Mouse (Mus musculus): ENCODE measurements around the gene Olfr549. TPM values are rescaled to one million over a fixed set of nuclear protein-coding genes. Genes with fewer than 3 reads are reported as not detected.
A peak's percentile ranks its signal among the peaks of the same experiment; 100 is the strongest.

Olfr549 gene
- polyA plus RNA-seq (2012; rRNA removed): not detected in 2 replicates

DNA sequence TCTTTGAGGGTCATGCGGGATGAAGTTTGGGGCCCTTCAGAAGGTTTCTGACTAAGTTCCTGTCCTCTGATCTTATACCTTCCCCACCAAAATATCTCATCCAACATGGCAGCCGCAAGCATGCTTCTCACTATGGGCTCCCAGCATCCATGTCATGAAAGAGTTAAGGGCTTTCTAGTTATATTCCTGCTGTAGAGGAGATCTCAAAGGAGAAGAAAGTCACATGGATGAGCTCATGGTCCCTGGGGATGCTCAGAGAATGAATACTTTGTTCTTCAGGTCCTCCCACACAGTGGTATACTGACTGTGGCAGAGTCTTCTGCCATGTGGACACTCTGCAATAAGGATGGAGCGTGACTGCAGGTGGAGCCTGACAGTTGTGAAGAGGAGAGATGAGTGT, at the start of gene Olfr549:
TSS of gene Olfr549 (plus strand) at position 301 of the 400 bp plus-strand sequence.
- no peaks in the 10 kb centered on the region for H3K4me1 ChIP-seq (ENCODE audit: control insufficient read depth, insufficient read depth, low read length)
- H3K4me3 ChIP-seq (replicated peaks; ENCODE audit: extremely low read depth, low read depth, low read length): no peak within 1 kb of the TSS
- DNase-seq: no peak
- TF ChIP-seq CTCF (IDR thresholded peaks at IDR 0.05; ENCODE audit: insufficient read depth, low read length) (no peak), POLR2A (IDR thresholded peaks at IDR 0.05; ENCODE audit: borderline replicate concordance, extremely low read depth, low read depth, low read length) (no peak)
- WGBS: 86% methylated on average over 3 of the region's 3 CpGs

DNA sequence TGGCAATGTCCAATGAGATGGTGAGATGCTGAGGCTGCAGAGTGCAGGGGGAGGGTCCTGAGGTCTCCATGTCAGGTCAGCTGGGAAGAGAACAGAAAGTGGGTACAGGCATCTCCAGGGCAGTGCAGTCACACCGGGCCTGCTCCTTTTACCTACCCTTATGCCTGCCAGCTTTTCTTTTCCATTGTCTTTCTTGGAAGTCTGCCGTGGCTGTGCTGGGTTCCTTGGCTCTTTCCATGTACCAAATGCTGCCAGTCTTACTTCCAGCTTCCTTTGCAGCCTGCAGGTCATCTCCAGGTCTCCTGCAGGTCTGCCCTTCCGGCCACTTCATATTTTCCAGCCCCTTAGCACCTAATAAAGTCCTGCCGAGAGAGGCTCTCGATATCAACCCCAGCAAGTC, 47.7 kb upstream of the Olfr549 start:
- Histone ChIP-seq H3K4me3 (replicated peaks; ENCODE audit: extremely low read depth, low read depth, low read length) (no peak overlapping the region), H3K4me1 (ENCODE audit: control insufficient read depth, insufficient read depth, low read length) (no peaks in the 10 kb centered on the region)
- TF ChIP-seq POLR2A (IDR thresholded peaks at IDR 0.05; ENCODE audit: borderline replicate concordance, extremely low read depth, low read depth, low read length) (no peak), CTCF (IDR thresholded peaks at IDR 0.05; ENCODE audit: insufficient read depth, low read length) (no peak)
- no peak for DNase-seq
- WGBS: 59% methylated on average over 5 of the region's 5 CpGs

DNA sequence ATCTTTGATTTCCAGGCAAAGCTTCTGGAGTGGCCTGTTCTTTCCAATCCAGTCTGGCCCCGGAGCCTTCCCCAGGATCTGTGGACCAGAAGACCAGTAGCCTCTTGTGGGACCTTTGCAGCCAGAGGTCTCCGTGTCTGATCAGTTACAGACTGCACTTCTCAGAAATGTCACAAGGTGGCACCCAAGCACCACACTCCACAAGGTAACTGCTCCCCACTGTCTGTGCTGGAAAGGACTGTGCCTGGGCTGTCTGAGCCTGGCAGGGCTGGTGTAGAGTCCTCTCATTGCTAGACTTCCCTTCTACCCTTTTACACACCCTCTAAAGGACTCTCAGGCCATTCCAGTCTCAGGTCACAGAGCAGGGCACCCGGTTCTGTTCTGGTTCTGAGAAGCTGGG, 42.8 kb upstream of the Olfr549 start:
- peak; percentile 68 for DNase-seq
- 38% methylated on average over 3 of the region's 3 CpGs for WGBS

DNA sequence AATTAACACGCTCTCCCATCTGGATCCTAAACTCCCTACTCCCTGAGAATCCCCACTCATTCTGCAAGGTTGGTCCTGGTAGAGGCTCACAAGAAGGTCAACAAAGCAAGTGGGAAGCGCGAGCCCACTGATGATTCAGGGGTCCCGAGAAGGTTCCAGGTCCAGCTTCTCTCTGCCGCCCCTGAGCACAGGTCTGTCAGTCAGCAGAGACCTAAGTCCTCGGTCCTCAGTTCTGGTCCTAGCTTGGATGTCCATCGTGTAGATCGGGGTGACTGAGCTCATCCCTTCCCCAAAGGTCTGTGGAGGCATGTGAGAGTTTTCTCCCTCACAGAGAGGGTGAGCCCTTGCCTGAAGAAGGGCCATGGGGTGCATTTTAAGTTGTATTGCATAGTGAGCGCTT, 41.6 kb upstream of the Olfr549 start:
- 85% methylated on average over 9 of the region's 9 CpGs for WGBS

More for the DNA sequence above, 42.8 kb upstream of the Olfr549 start:
- H3K4me3 ChIP-seq (replicated peaks; ENCODE audit: extremely low read depth, low read depth, low read length): no peak overlapping the region
- TF ChIP-seq CTCF (IDR thresholded peaks at IDR 0.05; ENCODE audit: insufficient read depth, low read length) (peak; percentile 95), POLR2A (IDR thresholded peaks at IDR 0.05; ENCODE audit: borderline replicate concordance, extremely low read depth, low read depth, low read length) (no peak)
- H3K4me1 ChIP-seq (ENCODE audit: control insufficient read depth, insufficient read depth, low read length): no peaks in the 10 kb centered on the region

DNA sequence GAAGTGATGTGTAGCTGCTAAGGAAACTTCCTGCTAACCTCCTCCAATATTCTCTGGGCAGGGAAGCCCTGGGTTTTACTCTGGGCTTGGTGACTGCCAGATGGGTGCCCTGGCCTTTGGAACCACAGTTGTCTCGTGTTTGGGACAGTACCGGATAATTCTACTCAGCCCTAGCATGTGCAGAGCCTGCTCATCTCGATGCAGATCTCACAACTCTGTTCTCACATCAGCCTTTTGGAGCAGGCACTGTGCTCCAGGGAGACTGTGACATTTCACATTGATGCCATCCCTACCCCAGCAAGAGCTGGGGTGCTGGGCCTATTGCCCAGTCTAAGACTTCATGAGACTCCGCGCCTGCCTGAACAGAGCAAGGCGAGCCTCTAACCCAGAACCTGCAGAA, 41.0 kb upstream of the Olfr549 start:
- TF ChIP-seq POLR2A (IDR thresholded peaks at IDR 0.05; ENCODE audit: borderline replicate concordance, extremely low read depth, low read depth, low read length) (no peak), CTCF (IDR thresholded peaks at IDR 0.05; ENCODE audit: insufficient read depth, low read length) (no peak)
- DNase-seq: no peak
- no peaks in the 10 kb centered on the region for H3K4me1 ChIP-seq (ENCODE audit: control insufficient read depth, insufficient read depth, low read length)
- no peak overlapping the region for H3K4me3 ChIP-seq (replicated peaks; ENCODE audit: extremely low read depth, low read depth, low read length)
- WGBS: 90% methylated on average over 6 of the region's 6 CpGs

More for the DNA sequence above, 41.6 kb upstream of the Olfr549 start:
- no peak for DNase-seq
- H3K4me3 ChIP-seq (replicated peaks; ENCODE audit: extremely low read depth, low read depth, low read length): no peak overlapping the region
- no peaks in the 10 kb centered on the region for H3K4me1 ChIP-seq (ENCODE audit: control insufficient read depth, insufficient read depth, low read length)
- no peak for TF ChIP-seq POLR2A (IDR thresholded peaks at IDR 0.05; ENCODE audit: borderline replicate concordance, extremely low read depth, low read depth, low read length)

DNA sequence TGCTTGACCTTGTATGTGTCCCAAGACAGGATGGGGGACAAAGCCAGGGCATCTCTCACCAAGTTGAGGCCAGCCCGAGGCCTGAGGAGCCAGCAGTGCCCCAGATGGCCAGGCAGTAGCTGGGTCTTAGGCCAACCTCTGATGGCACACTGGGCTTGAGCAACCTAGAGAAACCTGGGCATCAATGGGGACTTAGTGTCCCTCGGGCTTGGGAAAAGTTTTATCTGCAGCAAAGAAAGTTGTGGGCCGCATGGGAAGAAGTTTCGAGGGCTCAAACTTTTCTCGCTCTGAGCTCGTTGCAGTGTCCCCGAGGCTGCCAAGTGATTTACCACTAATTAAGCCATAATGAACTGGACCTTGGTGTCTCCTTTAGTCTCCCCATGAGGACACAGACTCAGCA, 39.9 kb upstream of the Olfr549 start:
- no peaks in the 10 kb centered on the region for H3K4me1 ChIP-seq (ENCODE audit: control insufficient read depth, insufficient read depth, low read length)
- WGBS: 84% methylated on average over 7 of the region's 7 CpGs
- TF ChIP-seq CTCF (IDR thresholded peaks at IDR 0.05; ENCODE audit: insufficient read depth, low read length) (no peak), POLR2A (IDR thresholded peaks at IDR 0.05; ENCODE audit: borderline replicate concordance, extremely low read depth, low read depth, low read length) (no peak)
- no peak for DNase-seq
- H3K4me3 ChIP-seq (replicated peaks; ENCODE audit: extremely low read depth, low read depth, low read length): no peak overlapping the region

DNA sequence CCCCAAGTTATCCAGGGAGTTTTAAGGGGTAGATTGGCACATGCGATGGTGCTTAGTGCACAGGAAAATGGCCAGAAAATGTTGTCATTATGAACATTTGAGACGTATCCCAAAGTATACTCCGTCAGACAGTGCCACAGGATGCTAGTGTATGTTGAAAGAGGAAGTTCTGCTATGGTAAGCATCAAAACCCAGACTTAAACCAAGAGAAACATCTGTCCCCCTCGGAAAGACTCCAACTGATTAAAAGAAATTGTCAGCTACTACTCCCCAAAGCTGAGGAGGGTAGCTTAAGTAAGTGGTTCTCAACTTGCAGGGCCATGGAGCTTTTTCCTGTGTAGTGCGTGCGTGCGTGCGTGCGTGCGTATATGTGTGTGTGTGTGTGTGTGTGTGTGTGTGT, 37.7 kb upstream of the Olfr549 start:
- Histone ChIP-seq H3K4me3 (replicated peaks; ENCODE audit: extremely low read depth, low read depth, low read length) (no peak overlapping the region), H3K4me1 (ENCODE audit: control insufficient read depth, insufficient read depth, low read length) (no peaks in the 10 kb centered on the region)
- 86% methylated on average over 10 of the region's 10 CpGs for WGBS
- TF ChIP-seq CTCF (IDR thresholded peaks at IDR 0.05; ENCODE audit: insufficient read depth, low read length): no peak
- no peak for TF ChIP-seq POLR2A (IDR thresholded peaks at IDR 0.05; ENCODE audit: borderline replicate concordance, extremely low read depth, low read depth, low read length)
- DNase-seq: no peak

DNA sequence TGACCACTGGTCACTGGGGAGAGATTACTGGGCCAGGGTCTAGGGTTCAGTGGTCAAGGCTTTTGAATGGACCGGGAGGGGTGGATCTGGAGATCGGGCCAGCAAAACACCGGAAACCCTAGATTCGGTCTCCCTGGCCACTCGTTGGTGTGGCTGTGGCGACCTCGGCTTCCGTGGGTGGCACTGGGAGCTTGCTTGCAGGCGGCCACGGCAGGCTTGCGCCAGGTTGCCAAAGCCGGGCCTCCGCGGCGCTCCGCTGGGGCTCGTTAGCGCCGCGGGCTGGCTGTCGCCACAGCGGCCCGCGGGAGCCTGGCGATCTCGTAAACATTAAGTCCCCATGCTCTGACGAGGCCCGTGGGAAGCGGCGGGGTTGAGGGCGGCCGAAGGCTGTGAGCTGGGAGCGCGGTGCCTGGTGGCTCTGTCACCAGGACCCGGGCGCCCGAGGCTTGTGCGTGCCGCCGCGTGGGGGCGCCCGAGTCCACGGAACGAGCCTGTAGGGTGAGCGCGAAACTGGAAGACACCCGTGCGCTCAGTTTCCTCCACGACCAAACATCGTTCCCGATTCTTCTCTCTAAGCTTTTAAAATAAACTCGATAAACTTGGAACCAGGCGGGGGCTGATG, 36.7 kb upstream of the Olfr549 start:
- no peak overlapping the region for H3K4me3 ChIP-seq (replicated peaks; ENCODE audit: extremely low read depth, low read depth, low read length)
- H3K4me1 ChIP-seq (ENCODE audit: control insufficient read depth, insufficient read depth, low read length): no peaks in the 10 kb centered on the region
- DNase-seq: peak; percentile 84
- under 1% methylated on average over 54 of the region's 54 CpGs for WGBS
- TF ChIP-seq CTCF (IDR thresholded peaks at IDR 0.05; ENCODE audit: insufficient read depth, low read length): peak; percentile 54
- no peak for TF ChIP-seq POLR2A (IDR thresholded peaks at IDR 0.05; ENCODE audit: borderline replicate concordance, extremely low read depth, low read depth, low read length)

DNA sequence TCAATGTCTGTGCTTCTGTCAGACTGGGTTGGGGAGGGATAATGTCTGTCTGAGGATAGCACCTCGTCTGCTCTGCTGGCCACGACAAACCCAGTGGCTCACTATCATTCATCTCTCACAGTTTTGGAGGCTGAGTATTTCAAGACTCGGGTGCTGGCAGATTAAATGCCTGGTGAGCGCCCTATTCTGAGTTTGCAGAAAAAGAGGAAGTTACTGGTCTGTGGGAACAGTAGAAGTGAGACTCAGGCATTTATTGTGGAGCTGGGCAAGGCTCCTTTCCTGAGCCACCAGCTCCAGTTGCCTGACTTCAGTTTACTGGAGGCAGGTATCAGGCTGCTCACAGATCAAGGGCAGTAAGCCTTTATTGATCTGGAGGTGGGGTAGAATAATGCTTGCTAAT, 35.5 kb upstream of the Olfr549 start:
- TF ChIP-seq CTCF (IDR thresholded peaks at IDR 0.05; ENCODE audit: insufficient read depth, low read length) (no peak), POLR2A (IDR thresholded peaks at IDR 0.05; ENCODE audit: borderline replicate concordance, extremely low read depth, low read depth, low read length) (no peak)
- no peak overlapping the region for H3K4me3 ChIP-seq (replicated peaks; ENCODE audit: extremely low read depth, low read depth, low read length)
- H3K4me1 ChIP-seq (ENCODE audit: control insufficient read depth, insufficient read depth, low read length): no peaks in the 10 kb centered on the region
- DNase-seq: no peak
- WGBS: 64% methylated on average over 4 of the region's 4 CpGs

DNA sequence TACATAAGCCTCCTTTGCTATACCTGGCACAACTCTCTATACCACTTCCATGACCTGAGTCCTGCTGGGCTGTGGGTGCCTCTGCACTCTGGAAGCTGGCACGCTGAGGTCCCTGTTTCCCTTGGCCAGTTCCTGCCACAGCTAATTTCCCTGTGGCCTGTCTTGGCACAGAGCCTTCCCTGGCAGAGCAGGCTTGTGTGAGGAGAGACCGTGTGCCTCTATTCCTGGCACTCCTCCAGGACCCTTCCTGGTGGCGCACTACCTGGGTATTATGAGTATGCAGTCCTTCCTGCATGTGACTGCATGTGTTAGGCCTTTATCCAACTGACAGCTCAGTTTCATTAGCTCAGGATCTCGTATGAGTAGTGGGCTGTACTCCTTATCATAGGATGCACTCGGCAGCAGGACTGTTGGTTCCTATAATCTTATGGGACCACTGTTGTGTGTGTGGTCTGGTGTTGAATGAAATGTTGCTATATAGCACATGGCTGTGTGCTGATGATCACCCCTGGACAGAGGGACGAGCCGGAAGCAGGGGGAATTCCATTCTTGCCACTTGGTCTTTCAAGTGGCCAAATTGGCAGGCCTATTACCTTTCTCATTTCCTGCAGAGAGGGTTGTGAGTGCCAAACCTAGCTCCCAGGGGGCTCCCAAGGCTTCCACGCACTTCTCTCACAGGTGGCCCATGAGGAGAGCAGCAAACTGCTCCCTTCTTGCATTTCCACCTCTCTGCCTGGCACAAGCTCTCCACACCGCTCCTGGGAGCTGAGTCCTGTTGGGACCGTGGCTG, 33.2 kb upstream of the Olfr549 start:
- H3K4me1 ChIP-seq (ENCODE audit: control insufficient read depth, insufficient read depth, low read length): no peaks in the 10 kb centered on the region
- peak; percentile 5 for DNase-seq

More for the DNA sequence above, 33.2 kb upstream of the Olfr549 start:
- H3K4me3 ChIP-seq (replicated peaks; ENCODE audit: extremely low read depth, low read depth, low read length): no peak overlapping the region
- WGBS: 38% methylated on average over 10 of the region's 10 CpGs
- TF ChIP-seq CTCF (IDR thresholded peaks at IDR 0.05; ENCODE audit: insufficient read depth, low read length) (no peak), POLR2A (IDR thresholded peaks at IDR 0.05; ENCODE audit: borderline replicate concordance, extremely low read depth, low read depth, low read length) (no peak)
